Mouse (Mus musculus): ENCODE measurements around the gene Anapc2. TPM values are rescaled to one million over a fixed set of nuclear protein-coding genes. Genes with fewer than 3 reads are reported as not detected.
A peak's percentile ranks its signal among the peaks of the same experiment; 100 is the strongest.

Anapc2 gene
- polyA plus RNA-seq, 1 experiment, result 103 TPM

- Histone ChIP-seq H3K4me3 (replicated peaks; ENCODE audit: insufficient read depth, low read depth, low read length) (no peak overlapping the region), H3K27ac (ENCODE audit: insufficient read depth, low read length) (peak overlapping the region; percentile 36), H3K27me3 (ENCODE audit: control insufficient read depth, insufficient read depth, low read length) (no peaks in the 10 kb centered on the region), H3K4me1 (ENCODE audit: control insufficient read depth, insufficient read depth, low read length) (peaks cover 32% of the 10 kb centered on the region)
- TF ChIP-seq POLR2A (IDR thresholded peaks at IDR 0.05; ENCODE audit: borderline replicate concordance, insufficient read depth, low read length) (peak; percentile 18; the same call in 1 of the 2 replicates), CTCF (IDR thresholded peaks at IDR 0.05; ENCODE audit: borderline replicate concordance, insufficient read depth, low read depth, low read length) (no peak)
- 16% methylated on average over 7 of the region's 7 CpGs for WGBS
- DNase-seq, result peak; percentile 83 to 91
These were observed 31.8 kb downstream of the Anapc2 start for GRCm38 (mm10) chr2:25303931-25304656.

GRCm38 (mm10) chr2:25304657-25305541 is 32.6 kb downstream of the Anapc2 start:
- WGBS, result 13% methylated on average over 45 of the region's 45 CpGs
- Histone ChIP-seq H3K4me1 (ENCODE audit: control insufficient read depth, insufficient read depth, low read length) (peaks cover 32% of the 10 kb centered on the region), H3K4me3 (replicated peaks; ENCODE audit: insufficient read depth, low read depth, low read length) (no peak overlapping the region), H3K27me3 (ENCODE audit: control insufficient read depth, insufficient read depth, low read length) (no peaks in the 10 kb centered on the region), H3K27ac (ENCODE audit: insufficient read depth, low read length) (peak overlapping the region; percentile 36)
- DNase-seq, result peak in 1 of 2 experiments; percentile 58
- TF ChIP-seq CTCF (IDR thresholded peaks at IDR 0.05; ENCODE audit: borderline replicate concordance, insufficient read depth, low read depth, low read length) (no peak), POLR2A (IDR thresholded peaks at IDR 0.05; ENCODE audit: borderline replicate concordance, insufficient read depth, low read length) (0 out of 2 replicates have a peak, but pooled peaks have one; percentile 18)

- Histone ChIP-seq H3K4me3 (replicated peaks; ENCODE audit: insufficient read depth, low read depth, low read length) (no peak overlapping the region), H3K27me3 (ENCODE audit: control insufficient read depth, insufficient read depth, low read length) (no peaks in the 10 kb centered on the region), H3K4me1 (ENCODE audit: control insufficient read depth, insufficient read depth, low read length) (peaks cover 38% of the 10 kb centered on the region), H3K27ac (ENCODE audit: insufficient read depth, low read length) (peak overlapping the region; percentile 33; the same call in 1 of the 2 replicates)
- TF ChIP-seq POLR2A (IDR thresholded peaks at IDR 0.05; ENCODE audit: borderline replicate concordance, insufficient read depth, low read length), result no peak
- no peak for TF ChIP-seq CTCF (IDR thresholded peaks at IDR 0.05; ENCODE audit: borderline replicate concordance, insufficient read depth, low read depth, low read length)
- 45% methylated on average over 14 of the region's 14 CpGs for WGBS
- peak; percentile 27 to 39 for DNase-seq
These were observed 33.5 kb downstream of the Anapc2 start for GRCm38 (mm10) chr2:25305587-25306359.

GRCm38 (mm10) chr2:25310180-25310579 is 37.9 kb downstream of the Anapc2 start:
- peak overlapping the region; percentile 63 for H3K27ac ChIP-seq (ENCODE audit: insufficient read depth, low read length)
- 10% methylated on average over 10 of the region's 10 CpGs for WGBS
- no peaks in the 10 kb centered on the region for H3K27me3 ChIP-seq (ENCODE audit: control insufficient read depth, insufficient read depth, low read length)
- TF ChIP-seq CTCF (IDR thresholded peaks at IDR 0.05; ENCODE audit: borderline replicate concordance, insufficient read depth, low read depth, low read length), result no peak
- no peak for TF ChIP-seq POLR2A (IDR thresholded peaks at IDR 0.05; ENCODE audit: borderline replicate concordance, insufficient read depth, low read length)
- DNase-seq, result peak; percentile 69
- H3K4me1 ChIP-seq (ENCODE audit: control insufficient read depth, insufficient read depth, low read length), result peaks cover 48% of the 10 kb centered on the region
- no peak overlapping the region for H3K4me3 ChIP-seq (replicated peaks; ENCODE audit: insufficient read depth, low read depth, low read length)

- 9% methylated on average over 22 of the region's 22 CpGs for WGBS
- H3K4me1 ChIP-seq (ENCODE audit: control insufficient read depth, insufficient read depth, low read length), result peaks cover 40% of the 10 kb centered on the region
- H3K4me3 ChIP-seq (replicated peaks; ENCODE audit: insufficient read depth, low read depth, low read length), result no peak overlapping the region
- no peak for TF ChIP-seq POLR2A (IDR thresholded peaks at IDR 0.05; ENCODE audit: borderline replicate concordance, insufficient read depth, low read length)
- no peak for TF ChIP-seq CTCF (IDR thresholded peaks at IDR 0.05; ENCODE audit: borderline replicate concordance, insufficient read depth, low read depth, low read length)
- H3K27ac ChIP-seq (ENCODE audit: insufficient read depth, low read length), result peak overlapping the region; percentile 66
- DNase-seq, result peak; percentile 52 to 59
- H3K27me3 ChIP-seq (ENCODE audit: control insufficient read depth, insufficient read depth, low read length), result no peaks in the 10 kb centered on the region
These were observed 38.7 kb downstream of the Anapc2 start for GRCm38 (mm10) chr2:25310969-25311368.

- TF ChIP-seq POLR2A (IDR thresholded peaks at IDR 0.05; ENCODE audit: borderline replicate concordance, insufficient read depth, low read length), result no peak
- no peaks in the 10 kb centered on the region for H3K27me3 ChIP-seq (ENCODE audit: control insufficient read depth, insufficient read depth, low read length)
- no peak overlapping the region for H3K4me3 ChIP-seq (replicated peaks; ENCODE audit: insufficient read depth, low read depth, low read length)
- no peak overlapping the region for H3K27ac ChIP-seq (ENCODE audit: insufficient read depth, low read length)
- 15% methylated on average over 11 of the region's 11 CpGs for WGBS
- no peak for DNase-seq
- H3K4me1 ChIP-seq (ENCODE audit: control insufficient read depth, insufficient read depth, low read length), result peaks cover 43% of the 10 kb centered on the region
These were observed 39.2 kb downstream of the Anapc2 start for GRCm38 (mm10) chr2:25311491-25311891.

All from cerebellum, adult 2 months (tissue).